ENCODE assay signal across 8 mouse cellular contexts in genomic region chr19:31763246-31763821, GRCm38 (mm10). TPM values are rescaled to one million over a fixed set of nuclear protein-coding genes. Genes with fewer than 3 reads are reported as not detected.
DNase-seq lines count a peak whose midpoint lies in the region; ATAC-seq and TF ChIP-seq lines count a peak whose summit lies in the region.

No protein-coding gene starts in this region.

- peak; percentile 18 for DNase-seq in gastrocnemius, adult 2 months
- no peak for DNase-seq in gastrocnemius, postnatal 10 days
- peak; percentile 37 for DNase-seq in midbrain, embryonic 14.5 days
- DNase-seq in cerebellum, postnatal 36 days, result no peak
- no peak for DNase-seq in adrenal gland, adult 8-10 months

- WGBS in forebrain, embryonic 12.5 days, result 4% methylated on average over 20 of the region's 20 CpGs
- WGBS in intestine, embryonic 16.5 days, result 10% methylated on average over 20 of the region's 20 CpGs
- 8% methylated on average over 20 of the region's 20 CpGs for WGBS in midbrain, embryonic 14.5 days

- H3K9me3 ChIP-seq in forebrain, embryonic 12.5 days, result no peaks in the 10 kb centered on the region
- H3K9me3 ChIP-seq in intestine, embryonic 16.5 days (ENCODE audit: control insufficient read depth, low read length), result no peaks in the 10 kb centered on the region
- H3K9me3 ChIP-seq in midbrain, embryonic 14.5 days (ENCODE audit: control insufficient read depth, low read length), result no peaks in the 10 kb centered on the region

- H3K4me3 ChIP-seq in gastrocnemius, adult 2 months, result peak overlapping the region; percentile 89
- peak overlapping the region; percentile 51 for H3K4me3 ChIP-seq in forebrain, embryonic 12.5 days (replicated peaks)
- H3K4me3 ChIP-seq in intestine, embryonic 16.5 days (ENCODE audit: low read length), result peak overlapping the region; percentile 74
- H3K4me3 ChIP-seq in midbrain, embryonic 14.5 days (replicated peaks; ENCODE audit: low read depth, low read length), result peak overlapping the region; percentile 45

- peak overlapping the region; percentile 97 for H3K4me2 ChIP-seq in forebrain, embryonic 12.5 days
- H3K4me2 ChIP-seq in intestine, embryonic 16.5 days (ENCODE audit: low read depth, low read length), result peak overlapping the region; percentile 97
- H3K4me2 ChIP-seq in midbrain, embryonic 14.5 days (ENCODE audit: low read length), result peak overlapping the region; percentile 98

- no peaks in the 10 kb centered on the region for H3K36me3 ChIP-seq in forebrain, embryonic 12.5 days (replicated peaks)
- H3K36me3 ChIP-seq in intestine, embryonic 16.5 days (ENCODE audit: control insufficient read depth, insufficient read depth, low read length), result no peaks in the 10 kb centered on the region
- no peaks in the 10 kb centered on the region for H3K36me3 ChIP-seq in midbrain, embryonic 14.5 days (ENCODE audit: control insufficient read depth, insufficient read depth, low read length)

- H3K4me1 ChIP-seq in forebrain, embryonic 12.5 days, result peaks cover 32% of the 10 kb centered on the region
- H3K4me1 ChIP-seq in intestine, embryonic 16.5 days (ENCODE audit: control insufficient read depth, insufficient read depth, low read length), result peaks cover 9% of the 10 kb centered on the region
- H3K4me1 ChIP-seq in midbrain, embryonic 14.5 days (ENCODE audit: control insufficient read depth, insufficient read depth, low read length), result peaks cover 28% of the 10 kb centered on the region

- H3K9ac ChIP-seq in forebrain, embryonic 12.5 days, result no peak overlapping the region
- peak overlapping the region; percentile 73 for H3K9ac ChIP-seq in intestine, embryonic 16.5 days (ENCODE audit: low read depth, low read length)
- no peak overlapping the region; the same call in 1 of the 2 replicates for H3K9ac ChIP-seq in midbrain, embryonic 14.5 days (replicated peaks; ENCODE audit: low read length)

- intact Hi-C loops in gastrocnemius, adult 2 months (cut with DNase I), result loop anchor here (5.0 kb wide), 1 partner anchor 921 kb away; no protein-coding TSS in a partner anchor

- H3K27ac ChIP-seq in gastrocnemius, adult 2 months, result peak overlapping the region; percentile 85
- peak overlapping the region; percentile 25; the same call in 1 of the 2 replicates for H3K27ac ChIP-seq in forebrain, embryonic 12.5 days
- H3K27ac ChIP-seq in intestine, embryonic 16.5 days (ENCODE audit: low read length), result peak overlapping the region; percentile 72
- no peak overlapping the region for H3K27ac ChIP-seq in midbrain, embryonic 14.5 days (replicated peaks; ENCODE audit: low read depth, low read length)

- 0 out of 2 replicates have a peak, but pooled peaks have one; percentile 1 for ATAC-seq in forebrain, embryonic 12.5 days (ENCODE audit: low FRiP score)
- no peak for ATAC-seq in intestine, embryonic 16.5 days
- no peak for ATAC-seq in midbrain, embryonic 14.5 days (ENCODE audit: low FRiP score, low TSS enrichment)
- ATAC-seq in erythroblast, adult 5-6 weeks (replicated peaks; ENCODE audit: low FRiP score, poor library complexity, severe bottlenecking), result no peak

- peaks cover 36% of the 10 kb centered on the region for H3K27me3 ChIP-seq in forebrain, embryonic 12.5 days
- 0 out of 2 replicates have a peak, but pooled peaks cover 2% of the 10 kb centered on the region for H3K27me3 ChIP-seq in intestine, embryonic 16.5 days (replicated peaks; ENCODE audit: control insufficient read depth, insufficient read depth, low read length)
- H3K27me3 ChIP-seq in midbrain, embryonic 14.5 days (ENCODE audit: control insufficient read depth, insufficient read depth, low read length), result peaks cover 39% of the 10 kb centered on the region

- TF ChIP-seq CTCF in gastrocnemius, adult 2 months (IDR thresholded peaks at IDR 0.05), result no peak

RNA-seq across cellular contexts. Expression of gene Prkg1, which starts 1.5 kb away (rescaled TPM):
- 10 to 100 TPM; 22.5 to 37.7 TPM for total RNA-seq in gastrocnemius, adult 2 months (2021)
- total RNA-seq in gastrocnemius, postnatal 10 days (2021), result 10 to 100 TPM; 30.5 to 38.3 TPM
- polyA plus RNA-seq in forebrain, embryonic 12.5 days (2016; fragmentation: Nextera tagmentation; extraction: Ambion mirVana), result 5.2 and 5.9 TPM in 2 replicates
- polyA plus RNA-seq in intestine, embryonic 16.5 days (2015; fragmentation: Nextera tagmentation; extraction: Ambion mirVana), result 6.3 and 6.6 TPM in 2 replicates
- 3.9 and 5.4 TPM in 2 replicates for polyA plus RNA-seq in midbrain, embryonic 14.5 days (2014; fragmentation: Nextera tagmentation; extraction: Ambion mirVana)
- total RNA-seq in adrenal gland, adult 8-10 months (2022), result 10 to 100 TPM in 3 of 4 experiments, 1 to 10 TPM in 1; 8.4 to 12.1 (median 11.5) TPM
- total RNA-seq in erythroblast, adult 5-6 weeks (2015; ENCODE audit: low replicate concordance), result not detected in 2 replicates
- total RNA-seq in erythroblast, adult 5-6 weeks (2017; ENCODE audit: low replicate concordance), result 0.28 TPM in 1 of 2 replicates, not detected in the other

Comparison
In these comparisons a context has a peak if more than half of its experiments do, and no peak if none do; other contexts are left out.
1. DNase-seq: peak in gastrocnemius, adult 2 months (single experiment) and midbrain, embryonic 14.5 days (single experiment); none in gastrocnemius, postnatal 10 days (single experiment), cerebellum, postnatal 36 days (0 of 2) and adrenal gland, adult 8-10 months (single experiment).
2. RNA of gene Prkg1, which starts 1.5 kb away (total RNA-seq): 30.5 to 38.3 TPM in gastrocnemius, postnatal 10 days, 22.5 to 37.7 TPM in gastrocnemius, adult 2 months and 8.4 to 12.1 TPM in adrenal gland, adult 8-10 months; 0.28 TPM in erythroblast, adult 5-6 weeks; every median in the first group is over 4 times any median in the second.
3. Peak in every context shown above with its lines, with median percentiles within 50 percentile points of each other: H3K4me3 ChIP-seq and H3K4me2 ChIP-seq.